Mouse (Mus musculus) left cerebral cortex, postnatal 10 days (tissue): ENCODE results near the gene Sez6l. TPM values are rescaled to one million over a fixed set of nuclear protein-coding genes. Genes with fewer than 3 reads are reported as not detected.
A peak's percentile ranks its signal among the peaks of the same experiment; 100 is the strongest.

Experiments used
- DNase-seq, 2 experiments: peaks; one replicate each; pipeline ENCODE4 v3.0.0; 2021 to 2022; ENCODE audit warnings: low spot score in 2 of 2, mixed read lengths in 1 of 2; ENCODE audit errors: extremely low spot score in 1 of 2
- intact Hi-C: fragments of 180-260 bp; cut with DNase I; formaldehyde crosslinking; loops from one replicate; pipeline ENCODE4 v1.15.1; 2025
- total RNA-seq, 2 experiments: library from RNA; stranded (reverse); gene quantifications; 2 replicates each; pipeline ENCODE4 v1.2.3; 2021

Gene Sez6l
- 100 to 1,000 TPM; 158 to 163 TPM for total RNA-seq

DNA sequence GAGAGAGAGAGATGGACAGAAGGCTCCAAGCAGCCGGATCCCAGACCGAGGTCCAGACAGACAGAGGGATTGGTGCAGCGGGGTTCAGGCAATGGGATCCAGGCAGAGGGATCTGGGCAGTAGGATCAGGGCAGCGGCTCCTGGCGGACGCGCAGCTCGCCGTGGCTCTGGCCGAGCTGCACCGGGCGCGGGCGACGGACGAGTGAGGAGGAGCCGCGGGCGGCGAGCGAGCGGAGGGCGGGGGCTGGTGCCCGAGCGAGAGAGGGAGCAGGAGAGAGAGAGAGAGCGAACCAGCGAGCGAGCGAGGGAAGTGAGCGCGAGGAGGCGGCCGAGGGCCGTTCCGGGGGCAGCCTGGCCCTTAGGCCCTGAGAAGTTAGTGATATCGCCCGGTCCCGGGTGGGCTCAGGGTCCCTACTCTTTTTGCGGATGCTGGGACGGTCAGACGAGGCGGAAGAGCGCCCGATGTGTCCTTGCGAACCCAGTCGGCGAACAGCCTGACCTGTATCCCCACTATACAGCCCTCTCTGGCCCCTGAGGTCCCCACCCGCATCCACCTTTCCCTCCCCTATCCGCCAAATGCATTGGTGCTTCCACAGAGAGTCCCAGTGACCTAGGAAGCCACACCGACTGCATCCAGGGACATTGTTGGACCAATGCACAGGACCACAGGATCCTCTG is at the start of gene Sez6l:
Gene Sez6l (minus strand): TSS at position 193 of the 678 bp plus-strand sequence.
- intact Hi-C loops = loop anchor here (5.0 to 10.0 kb wide), 4 partner anchors 65 to 478 kb away; no protein-coding TSS in a partner anchor
- DNase-seq = peak; percentile 67 to 89

DNA sequence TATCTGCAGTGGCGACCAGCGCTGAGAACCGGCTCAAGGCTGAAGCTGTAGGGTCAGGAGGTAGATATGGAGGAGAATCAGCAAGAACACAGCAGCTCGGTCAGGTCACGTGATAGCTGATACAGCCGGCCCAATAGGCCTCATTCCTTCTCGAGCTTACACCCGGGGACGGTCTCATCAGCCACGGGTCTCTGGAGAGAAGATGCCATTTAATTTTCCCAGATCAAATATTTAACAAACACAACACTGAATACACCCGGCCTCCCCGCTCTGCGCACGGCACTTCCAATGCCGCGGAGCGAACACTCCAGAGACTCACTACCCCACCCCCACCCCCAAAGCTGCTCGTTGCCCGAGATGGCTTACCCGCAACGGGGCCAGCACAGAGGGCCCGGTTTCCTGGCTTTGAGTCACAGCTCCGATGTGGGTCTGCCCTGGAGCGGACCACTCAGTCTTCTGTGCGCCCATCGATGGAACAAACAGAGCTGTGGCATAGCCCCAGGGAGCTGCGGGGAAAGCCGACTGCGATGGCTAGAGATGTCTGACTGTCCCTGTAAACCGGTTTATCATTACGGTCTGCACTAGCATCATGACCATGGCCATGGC is 48.7 kb upstream of the Sez6l start:
- DNase-seq = no peak

DNA sequence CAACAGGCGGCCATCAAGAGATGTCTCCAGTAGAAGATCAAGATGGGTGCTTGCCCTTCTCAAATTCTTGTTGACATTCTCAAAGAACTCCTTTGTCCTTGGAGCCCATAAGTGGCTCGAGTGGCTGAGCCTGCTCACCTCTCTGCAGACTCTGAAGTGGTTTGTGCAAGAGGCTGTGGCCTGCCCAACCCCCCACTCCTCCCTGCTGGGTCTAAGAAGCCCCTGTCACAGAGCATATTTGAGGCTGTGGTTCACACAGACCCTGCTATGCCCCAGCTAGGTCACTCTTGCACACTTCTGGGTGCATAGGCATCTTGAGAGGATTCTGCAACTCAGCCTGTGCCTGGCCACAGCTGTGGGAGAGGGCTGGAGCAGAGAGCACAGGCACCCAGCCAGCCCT is 46.0 kb upstream of the Sez6l start:
- DNase-seq = no peak
- intact Hi-C loops = no loop called here

More for the DNA sequence above, 48.7 kb upstream of the Sez6l start:
- intact Hi-C loops = no loop called here

DNA sequence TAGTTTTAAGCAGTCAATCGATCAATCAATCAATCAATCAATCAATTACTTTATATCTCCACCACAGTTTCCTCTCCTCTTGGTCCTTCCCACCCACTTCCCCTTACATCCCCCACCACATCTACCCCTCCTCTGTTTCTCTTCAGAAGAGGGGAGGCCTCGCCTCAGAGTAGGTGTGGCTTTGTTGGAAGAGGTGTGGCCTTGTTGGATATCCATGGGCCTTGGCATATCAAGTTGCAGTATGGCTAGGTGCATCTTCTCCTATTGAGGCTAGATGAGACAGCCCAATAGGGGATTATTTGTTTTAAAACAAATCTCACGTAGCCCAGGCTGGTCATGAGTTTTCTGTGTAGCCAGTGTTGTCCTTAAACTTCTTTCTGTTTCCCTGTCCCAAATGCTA is 43.3 kb upstream of the Sez6l start:
- intact Hi-C loops = no loop called here
- DNase-seq = no peak

GRCm38 (mm10) chr5:112619344-112619743 is 42.4 kb upstream of the Sez6l start:
- intact Hi-C loops = no loop called here
- no peak for DNase-seq

DNA sequence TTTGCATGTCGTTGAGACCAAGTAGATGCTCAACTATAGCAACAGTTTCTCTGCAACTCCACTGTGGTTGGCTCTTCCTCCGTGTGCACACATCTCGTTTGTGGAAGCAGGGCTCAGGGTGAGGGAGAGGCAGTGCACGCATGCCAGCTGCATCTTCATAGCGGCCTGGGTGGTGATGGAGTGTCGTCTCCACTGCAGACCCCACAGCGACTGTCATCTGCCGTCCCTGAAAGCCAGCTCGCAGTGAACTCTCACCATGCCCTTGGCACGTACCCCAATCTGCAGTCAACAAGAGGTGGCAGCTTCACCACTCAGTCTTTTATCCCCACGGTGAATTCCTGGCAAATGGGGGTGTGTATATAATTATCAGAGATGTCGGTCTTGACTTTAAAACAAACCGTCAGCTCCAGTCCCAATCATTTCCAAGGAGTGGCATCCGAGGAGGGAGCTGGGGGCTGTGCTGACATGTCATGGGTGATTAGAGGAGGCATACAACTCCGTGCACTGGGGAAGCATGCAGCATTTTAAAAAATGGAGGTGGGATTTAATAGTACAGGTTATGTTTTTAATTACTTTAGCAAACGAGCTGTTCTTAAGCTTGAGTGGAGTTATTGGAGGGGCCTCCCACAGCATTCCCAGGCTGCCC is 40.7 kb upstream of the Sez6l start:
- no peak for DNase-seq
- intact Hi-C loops = no loop called here

DNA sequence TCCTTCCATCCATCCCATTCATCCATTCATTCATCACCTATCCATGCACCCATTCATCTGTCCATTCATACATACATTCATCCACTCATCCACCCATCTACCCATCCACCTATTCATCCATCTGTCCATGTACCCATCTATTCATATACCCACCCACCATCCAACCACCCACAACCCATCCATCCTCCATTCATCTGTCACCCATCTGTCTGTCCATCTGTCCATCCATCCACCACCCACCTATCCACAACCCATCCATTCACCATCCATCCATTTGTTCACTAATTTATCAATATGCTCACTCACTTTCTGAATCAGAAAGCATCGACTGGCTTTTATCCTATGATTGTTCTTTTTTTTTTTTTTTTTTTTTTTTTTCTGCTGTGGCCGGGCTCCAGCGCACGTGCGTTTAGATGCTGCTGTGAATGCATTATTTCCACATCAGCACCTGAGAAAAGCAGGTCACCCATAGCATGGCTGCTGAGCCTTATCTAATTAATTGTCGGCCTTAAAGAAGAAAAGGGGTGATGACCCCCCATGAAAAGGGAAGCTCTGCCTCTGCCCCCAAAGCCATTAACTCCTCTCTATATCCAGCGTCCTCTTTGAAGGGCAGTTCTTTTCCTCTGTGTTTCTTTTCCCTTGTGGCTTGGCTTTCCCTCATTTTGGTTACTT is 39.1 kb upstream of the Sez6l start:
- DNase-seq = no peak
- intact Hi-C loops = no loop called here

DNA sequence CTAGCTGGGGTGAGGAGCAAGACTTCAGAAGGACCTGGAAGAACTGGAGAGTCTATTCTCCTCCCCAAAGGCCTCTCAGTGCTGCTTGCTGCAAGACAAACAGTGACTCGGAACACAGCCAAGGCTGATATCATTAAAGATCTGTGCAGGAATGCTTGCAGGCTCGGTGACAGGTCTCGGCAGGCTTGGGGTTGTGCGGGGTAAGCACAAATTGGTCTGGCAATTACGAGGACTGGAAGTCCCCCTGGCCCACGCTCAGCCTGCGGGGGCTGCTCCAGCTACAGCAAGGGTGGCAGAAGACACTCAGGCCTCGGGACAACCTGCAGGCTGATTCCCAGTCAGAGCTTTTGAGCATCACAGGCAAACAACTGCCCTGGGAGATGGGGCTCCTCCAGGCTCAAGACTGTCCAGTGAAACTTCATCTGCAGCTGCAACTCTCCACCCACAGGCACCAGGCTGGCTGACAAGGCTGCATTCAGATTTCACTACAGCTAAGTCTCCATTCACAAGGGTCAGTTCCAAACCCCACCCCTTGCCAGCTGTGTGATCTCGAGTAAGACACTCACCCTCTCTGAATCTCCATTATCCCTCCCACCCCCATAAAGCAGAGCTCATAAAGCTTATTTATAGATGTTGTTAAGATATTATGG is 31.0 kb upstream of the Sez6l start:
- DNase-seq = peak in 1 of 2 experiments; percentile 46
- intact Hi-C loops = no loop called here

GRCm38 (mm10) chr5:112607119-112607518 is 30.1 kb upstream of the Sez6l start:
- intact Hi-C loops = no loop called here
- DNase-seq = no peak

- no peak for DNase-seq
- intact Hi-C loops = no loop called here
Observed at GRCm38 (mm10) chr5:112605371-112605770, 28.4 kb upstream of the Sez6l start.

GRCm38 (mm10) chr5:112604251-112604650 is 27.3 kb upstream of the Sez6l start:
- intact Hi-C loops = no loop called here

DNA sequence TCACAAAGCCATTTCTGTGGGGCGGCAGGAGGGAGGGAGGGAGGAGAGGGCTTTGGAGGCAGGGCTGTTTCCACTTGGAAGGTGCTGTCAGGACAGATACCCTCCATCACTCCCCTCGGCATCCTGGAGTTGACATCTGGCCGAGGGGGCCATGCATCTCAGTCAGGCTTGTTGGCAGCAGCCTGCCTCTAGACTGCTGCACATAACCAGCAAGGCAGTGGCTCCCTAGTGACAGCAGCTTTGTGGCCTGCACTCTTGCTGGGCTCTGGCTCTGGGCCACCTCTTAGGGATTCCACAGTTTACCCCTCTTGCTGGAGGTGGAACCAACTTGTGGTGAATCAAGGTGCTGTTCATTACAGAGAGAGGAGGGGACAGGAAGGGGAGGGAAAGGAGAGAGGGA is 26.6 kb upstream of the Sez6l start:
- peak in 1 of 2 experiments; percentile 45 for DNase-seq
- intact Hi-C loops = no loop called here

More at GRCm38 (mm10) chr5:112604251-112604650, 27.3 kb upstream of the Sez6l start:
- no peak for DNase-seq

GRCm38 (mm10) chr5:112600309-112600939 is 23.4 kb upstream of the Sez6l start:
- intact Hi-C loops = no loop called here
- DNase-seq = peak in 1 of 2 experiments; percentile 57

GRCm38 (mm10) chr5:112599538-112600308 is 22.7 kb upstream of the Sez6l start:
- no peak for DNase-seq
- intact Hi-C loops = no loop called here

GRCm38 (mm10) chr5:112597876-112598275 is 20.9 kb upstream of the Sez6l start:
- peak; percentile 65 to 67 for DNase-seq
- intact Hi-C loops = no loop called here

DNA sequence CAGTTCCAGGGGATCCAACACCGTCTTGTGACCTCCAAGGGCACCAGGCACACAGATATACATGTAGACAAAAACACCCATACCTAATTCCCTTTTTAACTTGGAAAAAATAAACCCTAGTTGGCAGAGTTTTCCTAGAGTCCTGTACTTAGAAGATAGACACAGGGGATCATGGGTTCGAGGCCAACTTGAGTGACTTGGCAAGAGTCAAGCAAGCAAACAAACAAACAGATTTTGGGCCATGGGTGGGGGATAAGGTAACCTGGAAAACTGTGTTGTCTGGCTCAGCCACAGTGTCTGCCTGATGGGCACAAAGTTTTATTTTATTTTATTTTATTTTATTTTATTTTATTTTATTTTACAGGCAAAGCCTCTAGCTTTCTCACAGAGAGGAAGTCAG is 20.3 kb upstream of the Sez6l start:
- intact Hi-C loops = no loop called here
- DNase-seq = no peak

DNA sequence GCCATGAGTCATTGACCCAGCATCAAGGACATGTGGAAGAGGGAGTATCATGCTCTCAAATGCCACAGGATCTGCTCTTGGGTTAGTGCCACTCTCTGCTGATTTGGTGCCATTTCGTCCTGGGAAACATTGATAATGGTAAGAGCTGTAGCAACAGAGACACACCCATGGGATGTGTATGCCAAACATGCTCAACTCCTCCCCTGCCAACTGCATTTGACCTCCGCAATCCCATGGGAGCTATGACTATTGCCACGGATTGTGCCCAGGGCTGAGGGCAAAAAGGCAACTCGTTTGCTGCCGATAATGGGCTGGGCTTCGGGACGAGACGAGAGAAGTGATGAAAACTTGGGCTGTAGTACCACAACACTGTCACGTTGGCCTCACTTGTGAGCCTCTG is 19.7 kb upstream of the Sez6l start:
- DNase-seq = no peak
- intact Hi-C loops = no loop called here
